Mouse (Mus musculus): ENCODE results near the gene Uimc1. TPM values are rescaled to one million over a fixed set of nuclear protein-coding genes. Genes with fewer than 3 reads are reported as not detected.

The Uimc1 gene
- polyA plus RNA-seq, 1 experiment from 2014 or later: 24.5 TPM

- ATAC-seq (ENCODE audit: insufficient number of reproducible peaks, low FRiP score, low TSS enrichment, low read depth): no peak
- no peaks in the 10 kb centered on the region for H3K27me3 ChIP-seq
- no peak overlapping the region for H3K4me2 ChIP-seq
- no peak overlapping the region for H3K9ac ChIP-seq
- H3K36me3 ChIP-seq: peaks cover 2% of the 10 kb centered on the region; the same call in 1 of the 2 replicates
- no peak overlapping the region for H3K4me3 ChIP-seq
- no peaks in the 10 kb centered on the region for H3K9me3 ChIP-seq
- no peak overlapping the region for H3K27ac ChIP-seq
- H3K4me1 ChIP-seq: no peaks in the 10 kb centered on the region
- 75% methylated on average over 9 of the region's 9 CpGs for WGBS
Measured at GRCm38 (mm10) chr13:55022715-55023114, 77.4 kb downstream of the Uimc1 start.

GRCm38 (mm10) chr13:55022256-55022655 lies 77.8 kb downstream of the Uimc1 start:
- Histone ChIP-seq H3K4me3 (no peak overlapping the region), H3K4me2 (no peak overlapping the region), H3K4me1 (no peaks in the 10 kb centered on the region), H3K9ac (no peak overlapping the region), H3K36me3 (no peaks in the 10 kb centered on the region), H3K27me3 (no peaks in the 10 kb centered on the region), H3K27ac (no peak overlapping the region), H3K9me3 (no peaks in the 10 kb centered on the region)
- ATAC-seq (ENCODE audit: insufficient number of reproducible peaks, low FRiP score, low TSS enrichment, low read depth): no peak
- WGBS: 60% methylated on average over 4 of the region's 4 CpGs

GRCm38 (mm10) chr13:55021194-55021779 lies 78.8 kb downstream of the Uimc1 start, which contains the start of gene Hk3:
Gene Hk3, minus strand, starts transcription at chr13:55021385.
- no peak within 1 kb of the TSS for H3K4me2 ChIP-seq
- no peaks in the 10 kb centered on the region for H3K36me3 ChIP-seq
- no peaks in the 10 kb centered on the region for H3K27me3 ChIP-seq
- H3K27ac ChIP-seq: no peak within 1 kb of the TSS
- WGBS: 85% methylated on average over 13 of the region's 13 CpGs
- no peak within 1 kb of the TSS for H3K4me3 ChIP-seq
- no peaks in the 10 kb centered on the region for H3K4me1 ChIP-seq
- no peak within 1 kb of the TSS for H3K9ac ChIP-seq
- ATAC-seq (ENCODE audit: insufficient number of reproducible peaks, low FRiP score, low TSS enrichment, low read depth): no peak
- no peaks in the 10 kb centered on the region for H3K9me3 ChIP-seq

- H3K4me1 ChIP-seq: no peaks in the 10 kb centered on the region
- WGBS: 87% methylated on average over 4 of the region's 4 CpGs
- H3K4me2 ChIP-seq: no peak overlapping the region
- no peaks in the 10 kb centered on the region for H3K9me3 ChIP-seq
- H3K4me3 ChIP-seq: no peak overlapping the region
- no peak overlapping the region for H3K27ac ChIP-seq
- no peaks in the 10 kb centered on the region for H3K36me3 ChIP-seq
- no peak overlapping the region for H3K9ac ChIP-seq
- ATAC-seq (ENCODE audit: insufficient number of reproducible peaks, low FRiP score, low TSS enrichment, low read depth): no peak
- H3K27me3 ChIP-seq: no peaks in the 10 kb centered on the region
Measured at GRCm38 (mm10) chr13:55020051-55020450, 80.0 kb downstream of the Uimc1 start.

- Histone ChIP-seq H3K27me3 (no peaks in the 10 kb centered on the region), H3K9me3 (no peaks in the 10 kb centered on the region), H3K4me2 (no peak overlapping the region), H3K36me3 (no peaks in the 10 kb centered on the region), H3K4me1 (no peaks in the 10 kb centered on the region), H3K27ac (no peak overlapping the region), H3K9ac (no peak overlapping the region), H3K4me3 (no peak overlapping the region)
- no peak for ATAC-seq (ENCODE audit: insufficient number of reproducible peaks, low FRiP score, low TSS enrichment, low read depth)
- 50% methylated on average over 3 of the region's 3 CpGs for WGBS
Measured at GRCm38 (mm10) chr13:55019181-55019580, 80.9 kb downstream of the Uimc1 start.

GRCm38 (mm10) chr13:55018700-55019099 lies 81.4 kb downstream of the Uimc1 start:
- no peak overlapping the region for H3K9ac ChIP-seq
- H3K4me3 ChIP-seq: no peak overlapping the region
- no peak overlapping the region for H3K27ac ChIP-seq
- no peak for ATAC-seq (ENCODE audit: insufficient number of reproducible peaks, low FRiP score, low TSS enrichment, low read depth)
- 88% methylated on average over 9 of the region's 9 CpGs for WGBS
- no peaks in the 10 kb centered on the region for H3K4me1 ChIP-seq
- no peak overlapping the region for H3K4me2 ChIP-seq
- no peaks in the 10 kb centered on the region for H3K36me3 ChIP-seq
- H3K9me3 ChIP-seq: no peaks in the 10 kb centered on the region
- no peaks in the 10 kb centered on the region for H3K27me3 ChIP-seq

- Histone ChIP-seq H3K27ac (no peak overlapping the region), H3K4me2 (no peak overlapping the region), H3K27me3 (no peaks in the 10 kb centered on the region), H3K36me3 (no peaks in the 10 kb centered on the region), H3K9me3 (no peaks in the 10 kb centered on the region), H3K4me1 (no peaks in the 10 kb centered on the region), H3K4me3 (no peak overlapping the region), H3K9ac (no peak overlapping the region)
- no peak for ATAC-seq (ENCODE audit: insufficient number of reproducible peaks, low FRiP score, low TSS enrichment, low read depth)
- WGBS: 80% methylated on average over 7 of the region's 8 CpGs
Measured at GRCm38 (mm10) chr13:55017898-55018599, 82.1 kb downstream of the Uimc1 start.

GRCm38 (mm10) chr13:55017154-55017897 lies 82.8 kb downstream of the Uimc1 start:
- H3K27ac ChIP-seq: no peak overlapping the region
- no peak overlapping the region for H3K4me3 ChIP-seq
- ATAC-seq (ENCODE audit: insufficient number of reproducible peaks, low FRiP score, low TSS enrichment, low read depth): no peak
- no peaks in the 10 kb centered on the region for H3K27me3 ChIP-seq
- no peaks in the 10 kb centered on the region for H3K9me3 ChIP-seq
- no peak overlapping the region for H3K9ac ChIP-seq
- H3K4me2 ChIP-seq: no peak overlapping the region
- H3K36me3 ChIP-seq: no peaks in the 10 kb centered on the region
- no peaks in the 10 kb centered on the region for H3K4me1 ChIP-seq
- 76% methylated on average over 12 of the region's 12 CpGs for WGBS

GRCm38 (mm10) chr13:55014451-55014850 lies 85.6 kb downstream of the Uimc1 start:
- Histone ChIP-seq H3K9me3 (no peaks in the 10 kb centered on the region), H3K27me3 (no peaks in the 10 kb centered on the region), H3K36me3 (no peaks in the 10 kb centered on the region), H3K27ac (no peak overlapping the region), H3K4me1 (0 out of 2 replicates have a peak, but pooled peaks cover 3% of the 10 kb centered on the region), H3K9ac (no peak overlapping the region), H3K4me2 (no peak overlapping the region), H3K4me3 (no peak overlapping the region)
- 70% methylated on average over 9 of the region's 9 CpGs for WGBS
- no peak for ATAC-seq (ENCODE audit: insufficient number of reproducible peaks, low FRiP score, low TSS enrichment, low read depth)

- ATAC-seq (ENCODE audit: insufficient number of reproducible peaks, low FRiP score, low TSS enrichment, low read depth): no peak
- 32% methylated on average over 9 of the region's 9 CpGs for WGBS
- no peak overlapping the region for H3K27ac ChIP-seq
- H3K36me3 ChIP-seq: no peaks in the 10 kb centered on the region
- H3K4me2 ChIP-seq: no peak overlapping the region
- no peaks in the 10 kb centered on the region for H3K9me3 ChIP-seq
- 0 out of 2 replicates have a peak, but pooled peaks cover 3% of the 10 kb centered on the region for H3K4me1 ChIP-seq
- H3K4me3 ChIP-seq: no peak overlapping the region
- no peak overlapping the region for H3K9ac ChIP-seq
- no peaks in the 10 kb centered on the region for H3K27me3 ChIP-seq
Measured at GRCm38 (mm10) chr13:55013702-55014344, 86.3 kb downstream of the Uimc1 start.

GRCm38 (mm10) chr13:55011981-55012478 lies 88.1 kb downstream of the Uimc1 start:
- Histone ChIP-seq H3K27me3 (no peaks in the 10 kb centered on the region), H3K9me3 (no peaks in the 10 kb centered on the region), H3K36me3 (no peaks in the 10 kb centered on the region), H3K4me3 (no peak overlapping the region), H3K27ac (no peak overlapping the region), H3K4me2 (no peak overlapping the region), H3K4me1 (0 out of 2 replicates have a peak, but pooled peaks cover 3% of the 10 kb centered on the region), H3K9ac (no peak overlapping the region)
- no peak for ATAC-seq (ENCODE audit: insufficient number of reproducible peaks, low FRiP score, low TSS enrichment, low read depth)
- 6% methylated on average over 14 of the region's 14 CpGs for WGBS

Measured in limb, embryonic 15.5 days (tissue).